Mouse (Mus musculus) intestine, postnatal 0 days (tissue): ENCODE results near the gene Svs6. TPM values are rescaled to one million over a fixed set of nuclear protein-coding genes. Genes with fewer than 3 reads are reported as not detected.
"Not testable (repeated sequence)": the region's sequence is repeated elsewhere in the genome, so short reads cannot be mapped to it uniquely, and the experiment has no call there.

Experiments
- ATAC-seq: fragments of 200-750 bp; cut with Nextera tagmentation; 2 replicates; pipeline ENCODE4 v1.8.0; 2017; ENCODE audit warnings: mild to moderate bottlenecking, moderate TSS enrichment, moderate library complexity
- H3K27ac ChIP-seq: fragments of 300-500 bp; sonication (generic); 2 replicates; pipeline ENCODE4 v1.5.1; 2014; ENCODE audit warnings: mild to moderate bottlenecking, low read depth, low read length, moderate library complexity
- H3K27me3 ChIP-seq: fragments of 300-500 bp; sonication (generic); replicated peaks from 2 replicates; pipeline ENCODE4 v1.6.1; 2014; ENCODE audit warnings: low read length, mixed read lengths; ENCODE audit not compliant: control insufficient read depth, insufficient read depth
- H3K36me3 ChIP-seq: fragments of 300-500 bp; sonication (generic); 2 replicates; pipeline ENCODE4 v1.6.1; 2014; ENCODE audit warnings: mild to moderate bottlenecking, moderate library complexity; ENCODE audit not compliant: control insufficient read depth, insufficient read depth
- H3K4me1 ChIP-seq: fragments of 300-500 bp; sonication (generic); replicated peaks from 2 replicates; pipeline ENCODE4 v1.6.1; 2014; ENCODE audit warnings: antibody characterized with exemption, low read length, mixed read lengths; ENCODE audit not compliant: control insufficient read depth, insufficient read depth
- H3K4me2 ChIP-seq: fragments of 300-500 bp; sonication (generic); replicated peaks from 2 replicates; pipeline ENCODE4 v1.6.1; 2014; ENCODE audit warnings: low read depth, mild to moderate bottlenecking, moderate library complexity
- H3K4me3 ChIP-seq: fragments of 300-500 bp; sonication (generic); 2 replicates; pipeline ENCODE4 v1.5.1; 2014; ENCODE audit warnings: low read depth, low read length
- H3K9ac ChIP-seq: fragments of 300-500 bp; sonication (generic); 2 replicates; pipeline ENCODE4 v1.6.1; 2014; ENCODE audit warnings: mild to moderate bottlenecking, low read depth, low read length
- H3K9me3 ChIP-seq: fragments of 300-500 bp; sonication (generic); 2 replicates; pipeline ENCODE4 v1.6.1; 2016; ENCODE audit warnings: mixed run types; ENCODE audit not compliant: control insufficient read depth
- CTCF ChIP-seq: sonication (generic); IDR thresholded peaks from 2 replicates; pipeline ENCODE4 v1.5.1; 2016; ENCODE audit warnings: low read depth, mild to moderate bottlenecking, control low read depth, antibody characterized with exemption, moderate library complexity
- WGBS: fragments of 180-500 bp; shearing (Covaris S2); extraction: QIAGEN DNeasy Blood & Tissue Kit; methylation state at CpG from one replicate; pipeline ENCODE4 v1.1.7; 2014; 5-methylcytosine and 5-hydroxymethylcytosine counted together
- polyA plus RNA-seq: library from polyadenylated mRNA; unstranded; fragments of >200 nt; fragmentation: Nextera tagmentation; extraction: Ambion mirVana; gene quantifications from 2 replicates; pipeline ENCODE4 v1.2.1, GENCODE M21; 2015

Gene Svs6
- polyA plus RNA-seq: not detected in 2 replicates

- H3K27me3 ChIP-seq, H3K36me3 ChIP-seq, H3K4me3 ChIP-seq, H3K9ac ChIP-seq, H3K27ac ChIP-seq, ATAC-seq, H3K4me1 ChIP-seq, H3K9me3 ChIP-seq, H3K4me2 ChIP-seq: not testable (repeated sequence)
- 62% methylated on average over 1 of the region's 1 CpGs for WGBS
Measured at GRCm38 (mm10) chr2:164316451-164316850, at the start of gene Svs6. TSS of gene Svs6 (plus strand) at chr2:164316751.

- Histone ChIP-seq H3K4me1 (no peaks in the 10 kb centered on the region), H3K27me3 (no peaks in the 10 kb centered on the region), H3K4me3 (no peak within 1 kb of the TSS), H3K36me3 (no peaks in the 10 kb centered on the region), H3K9ac (no peak within 1 kb of the TSS), H3K4me2 (no peak within 1 kb of the TSS), H3K9me3 (no peaks in the 10 kb centered on the region), H3K27ac (no peak within 1 kb of the TSS)
- no peak for TF ChIP-seq CTCF
- no peak for ATAC-seq
- WGBS: 91% methylated on average over 4 of the region's 4 CpGs
Measured at GRCm38 (mm10) chr2:164278359-164278758, 38.2 kb upstream of the Svs6 start, which contains the start of gene Svs4. TSS of gene Svs4 (minus strand) at chr2:164278459.

GRCm38 (mm10) chr2:164288968-164289367, 27.6 kb upstream of the Svs6 start, which contains the start of gene Svs3a:
TSS of gene Svs3a (plus strand) at chr2:164289268.
- not testable (repeated sequence) for H3K4me3 ChIP-seq, H3K9ac ChIP-seq, H3K36me3 ChIP-seq, ATAC-seq, H3K27me3 ChIP-seq, H3K27ac ChIP-seq, H3K4me2 ChIP-seq, H3K4me1 ChIP-seq, H3K9me3 ChIP-seq
- 64% methylated on average over 1 of the region's 1 CpGs for WGBS

GRCm38 (mm10) chr2:164312599-164312998, 4.0 kb upstream of the Svs6 start:
- Histone ChIP-seq H3K4me2 (no peak overlapping the region), H3K4me1 (no peaks in the 10 kb centered on the region), H3K36me3 (no peaks in the 10 kb centered on the region), H3K9me3 (no peaks in the 10 kb centered on the region), H3K27ac (no peak overlapping the region), H3K4me3 (no peak overlapping the region), H3K27me3 (no peaks in the 10 kb centered on the region), H3K9ac (no peak overlapping the region)
- no peak for ATAC-seq
- 77% methylated on average over 5 of the region's 5 CpGs for WGBS
- TF ChIP-seq CTCF: no peak

- not testable (repeated sequence) for H3K27ac ChIP-seq, H3K36me3 ChIP-seq, H3K4me1 ChIP-seq, H3K4me2 ChIP-seq, ATAC-seq, H3K27me3 ChIP-seq, H3K4me3 ChIP-seq, H3K9me3 ChIP-seq, H3K9ac ChIP-seq
Measured at GRCm38 (mm10) chr2:164315460-164315859, 1.1 kb upstream of the Svs6 start.

- Histone ChIP-seq H3K4me2 (no peak overlapping the region), H3K9me3 (no peaks in the 10 kb centered on the region), H3K36me3 (no peaks in the 10 kb centered on the region), H3K27ac (no peak overlapping the region), H3K27me3 (no peaks in the 10 kb centered on the region), H3K4me3 (no peak overlapping the region), H3K9ac (no peak overlapping the region), H3K4me1 (no peaks in the 10 kb centered on the region)
- TF ChIP-seq CTCF: no peak
- ATAC-seq: no peak
- 75% methylated on average over 6 of the region's 6 CpGs for WGBS
Measured at GRCm38 (mm10) chr2:164320983-164321382, 4.4 kb downstream of the Svs6 start.

GRCm38 (mm10) chr2:164332440-164332839, 15.9 kb downstream of the Svs6 start, which contains the start of gene Svs5:
TSS of gene Svs5 (plus strand) at chr2:164332740.
- H3K27ac ChIP-seq, H3K9ac ChIP-seq, ATAC-seq, H3K4me1 ChIP-seq, H3K36me3 ChIP-seq, H3K4me3 ChIP-seq, H3K4me2 ChIP-seq, H3K27me3 ChIP-seq, H3K9me3 ChIP-seq: not testable (repeated sequence)
- WGBS: 63% methylated on average over 3 of the region's 3 CpGs
